Mouse (Mus musculus): ENCODE measurements around the gene Ston2. TPM values are rescaled to one million over a fixed set of nuclear protein-coding genes. Genes with fewer than 3 reads are reported as not detected.
A peak's percentile ranks its signal among the peaks of the same experiment; 100 is the strongest.
"Not testable (repeated sequence)": the region's sequence is repeated elsewhere in the genome, so short reads cannot be mapped to it uniquely, and the experiment has no call there.

The Ston2 gene
- polyA plus RNA-seq, 1 experiment, result 9.0 TPM

DNA sequence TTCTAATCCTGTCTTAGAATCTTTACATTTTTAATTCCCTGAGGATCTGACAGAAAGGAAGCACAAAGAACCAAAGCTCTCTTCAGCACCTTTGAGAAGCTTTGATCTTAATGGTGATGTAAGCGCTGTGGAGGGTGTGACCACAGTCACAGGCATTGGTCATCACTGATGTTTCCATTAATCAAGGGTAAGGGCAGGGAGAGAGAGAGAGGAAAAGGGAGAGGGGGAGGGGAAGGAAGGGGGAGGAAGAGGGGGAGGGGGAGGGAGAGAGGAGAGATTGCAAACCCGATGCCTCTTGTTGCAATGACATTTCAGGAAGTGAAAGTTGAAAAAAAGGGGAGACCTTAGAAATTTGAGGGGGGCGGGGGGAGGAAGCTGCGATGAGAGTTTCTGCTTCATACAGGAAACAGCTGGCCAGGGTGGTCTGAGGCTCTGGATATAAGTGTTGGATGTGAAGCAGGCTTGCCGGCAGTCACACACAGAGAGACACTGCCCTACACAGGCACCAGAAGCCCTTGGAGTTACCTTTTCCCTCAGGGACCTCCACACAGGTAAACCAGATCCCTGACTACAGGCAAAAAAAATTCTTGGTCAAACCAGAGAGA lies 31.5 kb downstream of the Ston2 start:
- 77% methylated on average over 5 of the region's 5 CpGs for WGBS
- no peak for TF ChIP-seq CTCF (IDR thresholded peaks at IDR 0.05; ENCODE audit: borderline replicate concordance, insufficient read depth, low read depth, low read length)
- no peak for TF ChIP-seq POLR2A (IDR thresholded peaks at IDR 0.05; ENCODE audit: borderline replicate concordance, insufficient read depth, low read length)

DNA sequence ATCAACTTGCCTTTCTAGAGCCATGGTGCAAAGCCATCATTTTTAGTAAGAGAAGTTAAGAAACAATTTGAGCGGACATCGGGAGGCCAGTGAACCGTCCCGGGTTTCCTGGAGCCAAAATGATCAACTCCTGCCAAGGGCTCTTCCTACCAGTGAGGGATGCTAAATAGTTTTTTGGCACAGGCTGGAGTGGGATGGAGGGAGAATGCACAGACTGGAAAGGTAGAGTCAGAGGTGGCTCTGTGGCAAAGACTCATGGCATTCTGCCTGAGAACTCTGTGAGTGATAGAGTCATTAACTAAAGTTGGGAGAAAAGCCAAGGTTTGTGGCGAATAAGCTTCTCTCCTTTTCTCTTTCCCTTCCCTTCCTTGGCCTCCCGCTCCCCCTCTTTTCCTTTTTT lies 33.6 kb downstream of the Ston2 start:
- Histone ChIP-seq H3K4me3 (replicated peaks; ENCODE audit: insufficient read depth, low read depth, low read length) (no peak overlapping the region), H3K4me1 (ENCODE audit: control insufficient read depth, insufficient read depth, low read length) (no peaks in the 10 kb centered on the region), H3K27me3 (ENCODE audit: control insufficient read depth, insufficient read depth, low read length) (no peaks in the 10 kb centered on the region; the same call in 1 of the 2 replicates), H3K27ac (ENCODE audit: insufficient read depth, low read length) (no peak overlapping the region)
- TF ChIP-seq POLR2A (IDR thresholded peaks at IDR 0.05; ENCODE audit: borderline replicate concordance, insufficient read depth, low read length), result no peak
- no peak for TF ChIP-seq CTCF (IDR thresholded peaks at IDR 0.05; ENCODE audit: borderline replicate concordance, insufficient read depth, low read depth, low read length)
- DNase-seq, result no peak
- WGBS, result 3% methylated on average over 6 of the region's 6 CpGs

More for the DNA sequence above, 31.5 kb downstream of the Ston2 start:
- Histone ChIP-seq H3K27ac (ENCODE audit: insufficient read depth, low read length) (no peak overlapping the region), H3K4me3 (replicated peaks; ENCODE audit: insufficient read depth, low read depth, low read length) (no peak overlapping the region), H3K4me1 (ENCODE audit: control insufficient read depth, insufficient read depth, low read length) (no peaks in the 10 kb centered on the region), H3K27me3 (ENCODE audit: control insufficient read depth, insufficient read depth, low read length) (no peaks in the 10 kb centered on the region; the same call in 1 of the 2 replicates)
- no peak for DNase-seq

GRCm38 (mm10) chr12:91752711-91753110 lies 35.5 kb downstream of the Ston2 start:
- no peak for TF ChIP-seq CTCF (IDR thresholded peaks at IDR 0.05; ENCODE audit: borderline replicate concordance, insufficient read depth, low read depth, low read length)
- TF ChIP-seq POLR2A (IDR thresholded peaks at IDR 0.05; ENCODE audit: borderline replicate concordance, insufficient read depth, low read length), result no peak

DNA sequence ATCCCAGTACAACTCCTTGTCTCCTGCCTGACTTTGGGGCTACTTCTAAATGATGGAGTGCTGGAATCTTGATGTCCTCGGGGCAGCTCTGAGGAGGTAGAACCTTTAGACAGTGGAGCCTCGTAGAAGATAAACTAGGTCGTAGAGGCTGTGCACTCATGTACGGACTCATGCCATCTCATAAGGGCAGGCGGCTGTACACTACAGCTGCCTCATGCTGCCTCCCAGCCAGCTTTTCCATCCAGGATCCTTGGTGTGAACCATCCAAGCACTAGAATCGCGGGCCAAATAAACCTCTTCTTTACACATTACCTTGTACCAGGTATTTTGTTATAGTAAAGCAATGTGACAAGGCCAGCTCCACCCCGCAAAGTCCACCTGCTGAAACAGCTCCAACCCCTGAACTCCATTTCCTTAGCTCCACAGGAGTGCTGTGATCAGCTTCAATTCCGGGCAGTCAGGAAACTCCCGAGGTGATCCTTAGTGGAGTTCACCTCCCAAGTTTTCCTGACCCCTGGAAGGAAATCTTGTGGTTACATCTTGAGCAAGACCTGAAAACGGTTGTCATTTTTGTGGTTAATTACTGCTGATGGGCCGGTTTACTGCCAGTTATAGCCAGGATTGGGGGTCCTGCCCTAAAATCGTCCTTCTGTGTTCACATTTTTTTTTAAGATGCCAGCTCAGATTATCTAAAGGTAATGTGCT lies 36.1 kb downstream of the Ston2 start:
- Histone ChIP-seq H3K27ac (ENCODE audit: insufficient read depth, low read length) (no peak overlapping the region), H3K4me1 (ENCODE audit: control insufficient read depth, insufficient read depth, low read length) (no peaks in the 10 kb centered on the region), H3K27me3 (ENCODE audit: control insufficient read depth, insufficient read depth, low read length) (no peaks in the 10 kb centered on the region; the same call in 1 of the 2 replicates), H3K4me3 (replicated peaks; ENCODE audit: insufficient read depth, low read depth, low read length) (no peak overlapping the region)
- no peak for DNase-seq
- TF ChIP-seq POLR2A (IDR thresholded peaks at IDR 0.05; ENCODE audit: borderline replicate concordance, insufficient read depth, low read length) (no peak), CTCF (IDR thresholded peaks at IDR 0.05; ENCODE audit: borderline replicate concordance, insufficient read depth, low read depth, low read length) (no peak)
- 87% methylated on average over 13 of the region's 13 CpGs for WGBS

More at GRCm38 (mm10) chr12:91752711-91753110, 35.5 kb downstream of the Ston2 start:
- Histone ChIP-seq H3K4me3 (replicated peaks; ENCODE audit: insufficient read depth, low read depth, low read length) (no peak overlapping the region), H3K27me3 (ENCODE audit: control insufficient read depth, insufficient read depth, low read length) (no peaks in the 10 kb centered on the region; the same call in 1 of the 2 replicates), H3K4me1 (ENCODE audit: control insufficient read depth, insufficient read depth, low read length) (no peaks in the 10 kb centered on the region), H3K27ac (ENCODE audit: insufficient read depth, low read length) (no peak overlapping the region)
- DNase-seq, result no peak
- 96% methylated on average over 5 of the region's 5 CpGs for WGBS

- H3K27ac ChIP-seq (ENCODE audit: insufficient read depth, low read length), result no peak overlapping the region
- H3K27me3 ChIP-seq (ENCODE audit: control insufficient read depth, insufficient read depth, low read length), result no peaks in the 10 kb centered on the region
- no peaks in the 10 kb centered on the region for H3K4me1 ChIP-seq (ENCODE audit: control insufficient read depth, insufficient read depth, low read length)
- DNase-seq, result no peak
- H3K4me3 ChIP-seq (replicated peaks; ENCODE audit: insufficient read depth, low read depth, low read length), result no peak overlapping the region
- no peak for TF ChIP-seq CTCF (IDR thresholded peaks at IDR 0.05; ENCODE audit: borderline replicate concordance, insufficient read depth, low read depth, low read length)
- TF ChIP-seq POLR2A (IDR thresholded peaks at IDR 0.05; ENCODE audit: borderline replicate concordance, insufficient read depth, low read length), result no peak
- 63% methylated on average over 11 of the region's 11 CpGs for WGBS
Measured at GRCm38 (mm10) chr12:91749543-91750184, 38.5 kb downstream of the Ston2 start.

DNA sequence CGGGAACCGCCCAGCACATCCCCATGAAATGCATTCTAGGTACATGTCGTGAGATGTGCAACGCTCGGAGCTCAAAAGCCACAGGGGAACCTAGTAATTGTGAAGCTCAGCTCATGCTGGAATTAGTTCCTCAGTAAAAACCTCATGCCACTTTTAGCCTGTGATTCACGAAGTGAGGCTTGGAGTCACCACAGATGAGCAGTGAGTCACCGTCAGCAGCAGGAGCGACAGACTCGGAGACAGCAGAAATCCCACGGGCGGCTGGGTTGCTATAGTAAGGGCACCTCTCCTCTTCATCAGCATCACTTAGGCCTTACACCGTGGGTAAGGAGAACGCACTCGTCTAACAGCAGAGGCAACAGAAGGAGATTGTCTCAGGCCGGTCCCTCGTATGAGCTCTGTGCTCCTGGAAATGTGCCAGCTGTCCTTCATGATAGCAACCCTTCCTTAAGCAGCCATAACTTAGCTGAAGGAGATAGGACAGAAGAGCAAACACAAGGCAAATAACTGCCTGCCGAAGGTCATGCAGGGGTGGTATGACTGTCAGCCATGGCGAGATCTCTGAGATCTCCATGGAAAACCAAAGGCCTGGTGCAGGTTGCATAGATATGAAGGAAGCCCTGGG lies 39.8 kb downstream of the Ston2 start:
- 57% methylated on average over 18 of the region's 18 CpGs for WGBS
- Histone ChIP-seq H3K27ac (ENCODE audit: insufficient read depth, low read length) (no peak overlapping the region), H3K4me3 (replicated peaks; ENCODE audit: insufficient read depth, low read depth, low read length) (no peak overlapping the region), H3K27me3 (ENCODE audit: control insufficient read depth, insufficient read depth, low read length) (no peaks in the 10 kb centered on the region), H3K4me1 (ENCODE audit: control insufficient read depth, insufficient read depth, low read length) (no peaks in the 10 kb centered on the region)
- TF ChIP-seq POLR2A (IDR thresholded peaks at IDR 0.05; ENCODE audit: borderline replicate concordance, insufficient read depth, low read length) (no peak), CTCF (IDR thresholded peaks at IDR 0.05; ENCODE audit: borderline replicate concordance, insufficient read depth, low read depth, low read length) (no peak)
- DNase-seq, result peak in 1 of 2 experiments; percentile 15

GRCm38 (mm10) chr12:91746839-91747238 lies 41.3 kb downstream of the Ston2 start:
- H3K27me3 ChIP-seq (ENCODE audit: control insufficient read depth, insufficient read depth, low read length); H3K27ac ChIP-seq (ENCODE audit: insufficient read depth, low read length); DNase-seq; H3K4me1 ChIP-seq (ENCODE audit: control insufficient read depth, insufficient read depth, low read length); H3K4me3 ChIP-seq (replicated peaks; ENCODE audit: insufficient read depth, low read depth, low read length): not testable (repeated sequence)
- 94% methylated on average over 5 of the region's 5 CpGs for WGBS

Data from cerebellum, adult 2 months (tissue).